Mouse (Mus musculus) olfactory bulb, adult 2 months (tissue): ENCODE data around the gene Relt. TPM values are rescaled to one million over a fixed set of nuclear protein-coding genes. Genes with fewer than 3 reads are reported as not detected.

ENCODE experiments used
- H3K27ac ChIP-seq: fragments of 200-500 bp; 2 replicates; pipeline ENCODE4 v1.5.1; 2012; ENCODE audit warnings: low read depth, low read length; ENCODE audit not compliant: insufficient read depth
- H3K4me1 ChIP-seq: fragments of 200-500 bp; 2 replicates; pipeline ENCODE4 v1.6.1; 2012; ENCODE audit warnings: low read length; ENCODE audit not compliant: control insufficient read depth, insufficient read depth
- H3K4me3 ChIP-seq: fragments of 200-500 bp; 2 replicates; pipeline ENCODE4 v1.5.1; 2012; ENCODE audit warnings: mild to moderate bottlenecking, low read depth, low read length, moderate library complexity; ENCODE audit not compliant: insufficient read depth
- CTCF ChIP-seq: fragments of 200-500 bp; IDR thresholded peaks from 2 replicates; pipeline ENCODE4 v1.5.1; 2012; ENCODE audit warnings: low read depth, mild to moderate bottlenecking, low read length, moderate library complexity; ENCODE audit not compliant: insufficient read depth
- POLR2A ChIP-seq: fragments of 200-500 bp; IDR thresholded peaks from 2 replicates; pipeline ENCODE4 v1.6.1; 2012; ENCODE audit warnings: mild to moderate bottlenecking, low read depth, low read length, moderate library complexity; ENCODE audit not compliant: insufficient read depth
- WGBS: fragments of 180-500 bp; shearing (Covaris S2); methylation state at CpG from one replicate; pipeline ENCODE4 v1.1.7; 2018; 5-methylcytosine and 5-hydroxymethylcytosine counted together
- polyA plus RNA-seq: library from polyadenylated mRNA; stranded (reverse); fragments of >200 nt; gene quantifications from 2 replicates; pipeline ENCODE4 v1.2.4, GENCODE M21; 2012; ENCODE audit warnings: low replicate concordance; ENCODE audit not compliant: missing spikeins, insufficient read depth, insufficient read length

Relt gene
- polyA plus RNA-seq, 1 experiment, result not detected

GRCm38 (mm10) chr7:100879595-100879994 is 16.3 kb upstream of the Relt start:
- H3K4me3 ChIP-seq, result no peak overlapping the region
- TF ChIP-seq CTCF (peak; percentile 19; the same call in 1 of the 2 replicates), POLR2A (no peak)
- 27% methylated on average over 20 of the region's 20 CpGs for WGBS
- no peak overlapping the region for H3K27ac ChIP-seq
- peaks cover 16% of the 10 kb centered on the region for H3K4me1 ChIP-seq

- H3K27ac ChIP-seq, result no peak overlapping the region
- WGBS, result 95% methylated on average over 9 of the region's 9 CpGs
- no peak overlapping the region for H3K4me3 ChIP-seq
- TF ChIP-seq CTCF, result no peak
- no peak for TF ChIP-seq POLR2A
- peaks cover 21% of the 10 kb centered on the region for H3K4me1 ChIP-seq
Observed at GRCm38 (mm10) chr7:100876771-100877170, 13.5 kb upstream of the Relt start.

- Histone ChIP-seq H3K27ac (no peak overlapping the region), H3K4me3 (no peak overlapping the region), H3K4me1 (peaks cover 21% of the 10 kb centered on the region)
- 77% methylated on average over 13 of the region's 13 CpGs for whole genome bisulfite sequencing
- TF ChIP-seq CTCF (no peak), POLR2A (no peak)
Observed at GRCm38 (mm10) chr7:100876293-100876692, 13.0 kb upstream of the Relt start.

- Histone ChIP-seq H3K4me1 (peaks cover 21% of the 10 kb centered on the region), H3K27ac (no peak overlapping the region), H3K4me3 (no peak overlapping the region)
- 56% methylated on average over 1 of the region's 1 CpGs for WGBS
- TF ChIP-seq POLR2A, result no peak
- no peak for TF ChIP-seq CTCF
Observed at GRCm38 (mm10) chr7:100875822-100876221, 12.6 kb upstream of the Relt start.

GRCm38 (mm10) chr7:100873197-100873596 is 10.0 kb upstream of the Relt start:
- TF ChIP-seq CTCF, result no peak
- TF ChIP-seq POLR2A, result no peak
- Histone ChIP-seq H3K27ac (no peak overlapping the region), H3K4me3 (no peak overlapping the region), H3K4me1 (peaks cover 22% of the 10 kb centered on the region)
- 93% methylated on average over 13 of the region's 13 CpGs for WGBS

GRCm38 (mm10) chr7:100871892-100872291 is 8.6 kb upstream of the Relt start:
- Histone ChIP-seq H3K4me1 (peaks cover 22% of the 10 kb centered on the region), H3K27ac (no peak overlapping the region), H3K4me3 (no peak overlapping the region)
- TF ChIP-seq POLR2A (no peak), CTCF (no peak)
- 64% methylated on average over 5 of the region's 5 CpGs for whole genome bisulfite sequencing

GRCm38 (mm10) chr7:100871355-100871754 is 8.1 kb upstream of the Relt start:
- 86% methylated on average over 4 of the region's 4 CpGs for WGBS
- TF ChIP-seq CTCF, result no peak
- TF ChIP-seq POLR2A, result no peak
- Histone ChIP-seq H3K4me1 (peaks cover 17% of the 10 kb centered on the region), H3K4me3 (no peak overlapping the region), H3K27ac (no peak overlapping the region)

- no peak overlapping the region for H3K4me3 ChIP-seq
Observed at GRCm38 (mm10) chr7:100869877-100870629, 6.8 kb upstream of the Relt start.

GRCm38 (mm10) chr7:100868551-100868950 is 5.3 kb upstream of the Relt start:
- no peak overlapping the region; the same call in 1 of the 2 replicates for H3K27ac ChIP-seq
- TF ChIP-seq CTCF (no peak), POLR2A (no peak)
- peaks cover 10% of the 10 kb centered on the region; the same call in 1 of the 2 replicates for H3K4me1 ChIP-seq
- no peak overlapping the region for H3K4me3 ChIP-seq
- WGBS, result 73% methylated on average over 4 of the region's 4 CpGs

More at GRCm38 (mm10) chr7:100869877-100870629, 6.8 kb upstream of the Relt start:
- 90% methylated on average over 8 of the region's 8 CpGs for WGBS
- Histone ChIP-seq H3K4me1 (peaks cover 13% of the 10 kb centered on the region; the same call in 1 of the 2 replicates), H3K27ac (no peak overlapping the region)
- TF ChIP-seq CTCF (no peak), POLR2A (no peak)

- no peak overlapping the region for H3K4me3 ChIP-seq
- WGBS, result 66% methylated on average over 2 of the region's 2 CpGs
- TF ChIP-seq POLR2A, result no peak
- no peak for TF ChIP-seq CTCF
Observed at GRCm38 (mm10) chr7:100867561-100867960, 4.3 kb upstream of the Relt start.

More at GRCm38 (mm10) chr7:100867561-100867960, 4.3 kb upstream of the Relt start:
- H3K4me1 ChIP-seq, result peaks cover 13% of the 10 kb centered on the region; the same call in 1 of the 2 replicates
- no peak overlapping the region for H3K27ac ChIP-seq
